Mouse (Mus musculus): ENCODE measurements around the gene Anp32a. TPM values are rescaled to one million over a fixed set of nuclear protein-coding genes. Genes with fewer than 3 reads are reported as not detected.

The Anp32a gene
- total and polyA plus RNA-seq, 3 experiments, result 182 to 516 (median 362) TPM

DNA sequence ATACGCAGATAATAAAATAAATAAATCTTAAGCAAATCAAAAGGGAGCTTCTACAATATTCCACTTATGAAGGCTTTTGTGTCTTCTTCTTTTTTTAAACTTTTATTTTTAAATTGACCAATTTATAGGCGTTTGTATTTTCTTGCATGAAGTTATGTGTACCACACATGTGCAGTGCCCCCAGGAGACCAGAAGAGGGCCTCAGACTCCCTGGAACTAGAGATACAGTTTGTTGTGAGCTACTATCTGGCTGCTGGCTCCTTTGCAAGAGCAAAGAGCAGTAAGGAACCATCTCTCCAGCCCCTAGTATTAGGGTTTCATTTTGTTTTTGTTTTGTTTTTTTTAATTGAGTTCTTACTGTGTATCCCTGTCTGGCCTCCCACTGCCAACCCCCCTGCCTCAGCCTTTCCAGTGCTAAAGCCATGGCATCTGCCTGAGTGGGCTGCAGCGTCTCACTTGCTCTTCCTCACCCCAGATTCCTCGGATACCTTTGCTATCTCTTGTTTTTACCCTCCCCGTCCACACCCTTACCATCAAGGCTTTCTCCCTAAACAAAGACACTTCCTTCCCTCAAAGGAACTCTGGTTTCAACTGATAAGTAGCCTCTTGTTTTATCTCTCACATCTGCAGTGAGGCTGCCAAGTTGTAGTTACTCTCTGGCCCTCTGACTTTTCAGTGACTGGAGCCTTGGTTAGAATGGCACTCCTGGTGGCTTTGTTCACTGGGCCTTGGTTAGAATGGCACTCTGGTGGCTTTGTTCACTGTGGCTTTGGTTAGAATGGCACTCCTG is 66.5 kb downstream of the Anp32a start (continued):
- TF ChIP-seq MEF2A (IDR thresholded peaks at IDR 0.05; ENCODE audit: extremely low read depth, insufficient replicate concordance, low read depth, low read length, poor library complexity, severe bottlenecking), result no peak
- TF ChIP-seq E2F4 (IDR thresholded peaks at IDR 0.05; ENCODE audit: borderline replicate concordance, low read depth, low read length), result no peak
- peak; percentile 86 to 90 for TF ChIP-seq EP300 (IDR thresholded peaks at IDR 0.05; ENCODE audit: low read depth in 1 of 2, low read length in 2 of 2)

DNA sequence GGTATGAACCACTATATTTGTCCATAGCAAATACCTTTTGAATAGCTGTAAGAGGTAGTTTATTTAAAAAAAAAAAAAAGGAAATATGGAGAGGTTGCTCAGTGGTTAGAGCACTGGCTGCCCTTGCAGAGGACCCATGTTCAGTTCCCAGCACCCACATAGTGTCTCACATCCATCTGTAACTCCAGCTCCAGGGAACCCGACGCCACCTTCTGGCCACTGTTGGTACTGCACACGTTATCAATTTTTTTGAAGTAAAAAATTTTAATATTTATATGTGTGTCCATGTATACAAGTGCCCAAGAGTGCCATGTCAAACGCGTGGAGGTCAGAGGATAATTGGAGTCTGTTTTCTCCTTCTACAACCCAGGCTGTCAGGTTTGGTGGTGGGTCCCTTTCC is 77.6 kb downstream of the Anp32a start:
- no peaks in the 10 kb centered on the region for H3K27me3 ChIP-seq (ENCODE audit: control insufficient read depth in 1 of 2, insufficient read depth in 2 of 2, low read length in 2 of 2)
- H3K79me2 ChIP-seq (ENCODE audit: control insufficient read depth, insufficient read depth, low read length, poor library complexity), result no peaks in the 10 kb centered on the region
- no peaks in the 10 kb centered on the region for H3K9me3 ChIP-seq (replicated peaks; ENCODE audit: insufficient read depth, low read length)
- H3K27ac ChIP-seq (ENCODE audit: control insufficient read depth, low read depth, low read length), result no peak overlapping the region
- no peaks in the 10 kb centered on the region for H3K4me1 ChIP-seq (ENCODE audit: control insufficient read depth in 1 of 2, insufficient read depth in 2 of 2, low read length in 2 of 2)
- no peak for DNase-seq (ENCODE audit: low read depth, low spot score)
- no peak overlapping the region for H3K4me3 ChIP-seq (ENCODE audit: control insufficient read depth in 1 of 2, insufficient read depth in 1 of 2, low read depth in 2 of 2, low read length in 2 of 2)
- H3K36me3 ChIP-seq (ENCODE audit: control insufficient read depth in 1 of 2, insufficient read depth in 2 of 2, low read length in 2 of 2), result no peaks in the 10 kb centered on the region
- no peak overlapping the region for H3K9ac ChIP-seq (ENCODE audit: control insufficient read depth, low read depth, low read length, poor library complexity, severe bottlenecking)
- TF ChIP-seq TAL1 (IDR thresholded peaks at IDR 0.05; ENCODE audit: low read length), result no peak
- TF ChIP-seq GATA1 (IDR thresholded peaks at IDR 0.05; ENCODE audit: low read depth, low read length), result no peak
- peak; percentile 28 for TF ChIP-seq RAD21 (IDR thresholded peaks at IDR 0.05; ENCODE audit: low read depth, low read length)
- no peak for TF ChIP-seq SIN3A (IDR thresholded peaks at IDR 0.05; ENCODE audit: low read length)
- TF ChIP-seq JUND (IDR thresholded peaks at IDR 0.05; ENCODE audit: low read depth, low read length), result no peak
- TF ChIP-seq MAX (IDR thresholded peaks at IDR 0.05; ENCODE audit: low read length), result no peak
- TF ChIP-seq USF2 (IDR thresholded peaks at IDR 0.05; ENCODE audit: borderline replicate concordance in 1 of 2, insufficient read depth in 1 of 2, low read depth in 1 of 2, low read length in 2 of 2), result no peak
- no peak for TF ChIP-seq POLR2A (IDR thresholded peaks at IDR 0.05; ENCODE audit: control insufficient read depth in 1 of 2, insufficient read depth in 1 of 2, low read depth in 1 of 2, low read length in 2 of 2, poor library complexity in 1 of 2)
- no peak for TF ChIP-seq EP300 (IDR thresholded peaks at IDR 0.05; ENCODE audit: low read depth in 1 of 2, low read length in 2 of 2)
- TF ChIP-seq SMC3 (IDR thresholded peaks at IDR 0.05; ENCODE audit: low read depth, low read length), result peak; percentile 36
- TF ChIP-seq ETS1 (IDR thresholded peaks at IDR 0.05; ENCODE audit: low read depth, low read length), result no peak
- no peak for TF ChIP-seq ELF1 (IDR thresholded peaks at IDR 0.05; ENCODE audit: low read depth, low read length)
- TF ChIP-seq CTCF (IDR thresholded peaks at IDR 0.05 in 2 of 3, conservative IDR thresholded peaks at IDR 0.05 in 1 of 3; ENCODE audit: control insufficient read depth in 1 of 3, insufficient read depth in 1 of 3, low read depth in 2 of 3, low read length in 3 of 3, poor library complexity in 1 of 3, severe bottlenecking in 1 of 3), result peak; percentile 31 to 36 (median 32); a peak in 4 of 6 replicates
- TF ChIP-seq RCOR1 (IDR thresholded peaks at IDR 0.05; ENCODE audit: low read depth, low read length), result no peak
- TF ChIP-seq E2F4 (IDR thresholded peaks at IDR 0.05; ENCODE audit: borderline replicate concordance, low read depth, low read length), result no peak
- no peak for TF ChIP-seq CHD2 (IDR thresholded peaks at IDR 0.05; ENCODE audit: low read length)
- no peak for TF ChIP-seq TCF12 (IDR thresholded peaks at IDR 0.05; ENCODE audit: low read depth, low read length)
- no peak for TF ChIP-seq HCFC1 (IDR thresholded peaks at IDR 0.05; ENCODE audit: low read depth, low read length)

All from MEL (cell line).